Mouse (Mus musculus) bone marrow macrophage, adult 2 months (primary cell): ENCODE results near the gene Ube2d3.

ENCODE experiments used
- CTCF ChIP-seq: IDR thresholded peaks from 2 replicates; pipeline ENCODE4 v1.5.1; 2012; ENCODE audit warnings: low read depth, mild to moderate bottlenecking, low read length, moderate library complexity
- POLR2A ChIP-seq: IDR thresholded peaks from 2 replicates; pipeline ENCODE4 v1.6.1; 2012; ENCODE audit warnings: mild to moderate bottlenecking, low read depth, low read length, borderline replicate concordance

DNA sequence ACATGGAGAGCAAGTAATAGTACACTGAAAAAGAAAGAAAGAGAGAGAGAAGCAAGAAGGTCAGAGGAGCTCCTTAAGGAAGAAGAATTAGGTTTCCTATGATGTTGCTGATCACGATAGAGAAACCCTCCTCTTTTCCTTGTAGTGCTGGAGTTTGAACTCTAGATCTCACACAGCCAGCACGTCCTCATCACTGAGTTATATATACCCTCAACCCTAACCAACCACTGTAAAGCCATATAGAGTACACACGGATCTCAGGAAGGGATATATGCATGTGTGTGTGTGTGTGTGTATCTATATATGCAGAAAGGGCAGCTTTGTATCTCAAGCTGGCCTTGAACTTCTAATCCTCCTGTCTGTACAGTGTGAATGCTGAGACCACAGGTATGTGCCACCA, 20.7 kb upstream of the Ube2d3 start:
- TF ChIP-seq POLR2A (no peak), CTCF (no peak)
